Mouse (Mus musculus) embryonic facial prominence, embryonic 13.5 days (tissue): ENCODE results near the gene Lzts2. TPM values are rescaled to one million over a fixed set of nuclear protein-coding genes. Genes with fewer than 3 reads are reported as not detected.

Experiments used
- ATAC-seq: fragments of 200-750 bp; cut with Nextera tagmentation; 2 replicates; pipeline ENCODE4 v1.8.0; 2017; ENCODE audit warnings: low read depth; ENCODE audit not compliant: insufficient number of reproducible peaks, insufficient read depth, low FRiP score, low TSS enrichment
- H3K27ac ChIP-seq: fragments of 300-500 bp; sonication (generic); 2 replicates; pipeline ENCODE4 v1.5.1; 2015; ENCODE audit warnings: moderate library complexity, mild to moderate bottlenecking, inconsistent platforms
- H3K27me3 ChIP-seq: fragments of 300-500 bp; sonication (generic); 2 replicates; pipeline ENCODE4 v1.6.1; 2015; ENCODE audit warnings: mild to moderate bottlenecking, inconsistent platforms
- H3K36me3 ChIP-seq: fragments of 300-500 bp; sonication (generic); 2 replicates; pipeline ENCODE4 v1.6.1; 2015; ENCODE audit warnings: mild to moderate bottlenecking, inconsistent platforms
- H3K4me1 ChIP-seq: fragments of 300-500 bp; sonication (generic); 2 replicates; pipeline ENCODE4 v1.6.1; 2015; ENCODE audit warnings: inconsistent platforms
- H3K4me2 ChIP-seq: fragments of 300-500 bp; sonication (generic); 2 replicates; pipeline ENCODE4 v1.6.1; 2015; ENCODE audit warnings: moderate library complexity, mild to moderate bottlenecking, inconsistent platforms
- H3K4me3 ChIP-seq: fragments of 300-500 bp; sonication (generic); 2 replicates; pipeline ENCODE4 v1.5.1; 2015; ENCODE audit warnings: mild to moderate bottlenecking, inconsistent platforms
- H3K9ac ChIP-seq: fragments of 300-500 bp; sonication (generic); 2 replicates; pipeline ENCODE4 v1.6.1; 2015; ENCODE audit warnings: mild to moderate bottlenecking, inconsistent platforms
- H3K9me3 ChIP-seq: fragments of 300-500 bp; sonication (generic); 2 replicates; pipeline ENCODE4 v1.6.1; 2016; ENCODE audit warnings: inconsistent platforms
- WGBS: fragments of 180-500 bp; shearing (Covaris S2); methylation state at CpG from one replicate; pipeline ENCODE4 v1.1.7; 2015; ENCODE audit warnings: mixed read lengths; 5-methylcytosine and 5-hydroxymethylcytosine counted together
- polyA plus RNA-seq: library from polyadenylated mRNA; unstranded; fragments of >200 nt; fragmentation: Nextera tagmentation; extraction: Ambion mirVana; gene quantifications from 2 replicates; pipeline ENCODE4 v1.2.1, GENCODE M21; 2015

Lzts2 gene
- polyA plus RNA-seq, 1 experiment from 2014 or later, result 73.3 TPM

DNA sequence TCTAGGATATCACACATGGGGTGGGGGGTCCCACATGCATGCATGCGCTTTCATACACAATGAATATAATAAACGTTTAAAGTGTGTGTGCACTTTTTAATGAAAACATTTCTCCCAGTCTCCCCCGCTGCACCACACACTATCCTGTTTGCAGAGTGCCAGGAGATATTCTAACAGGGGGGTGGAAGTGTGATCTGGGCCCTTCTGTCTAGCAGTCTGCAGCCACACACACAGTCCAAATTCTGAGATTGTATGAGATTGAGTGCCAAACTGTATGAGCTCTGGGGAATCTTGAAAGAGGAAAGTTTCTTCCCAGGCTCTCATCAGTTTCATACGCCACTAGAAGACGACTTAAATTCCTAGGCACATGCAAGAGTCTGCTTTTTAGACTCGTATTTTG lies 26.4 kb upstream of the Lzts2 start:
- Histone ChIP-seq H3K4me2 (no peak overlapping the region), H3K27ac (no peak overlapping the region; the same call in 1 of the 2 replicates), H3K27me3 (no peaks in the 10 kb centered on the region), H3K9ac (no peak overlapping the region), H3K36me3 (peaks cover 13% of the 10 kb centered on the region; the same call in 1 of the 2 replicates), H3K4me3 (no peak overlapping the region), H3K4me1 (peaks cover 31% of the 10 kb centered on the region), H3K9me3 (no peaks in the 10 kb centered on the region)
- WGBS, result 54% methylated on average over 6 of the region's 6 CpGs
- no peak for ATAC-seq

DNA sequence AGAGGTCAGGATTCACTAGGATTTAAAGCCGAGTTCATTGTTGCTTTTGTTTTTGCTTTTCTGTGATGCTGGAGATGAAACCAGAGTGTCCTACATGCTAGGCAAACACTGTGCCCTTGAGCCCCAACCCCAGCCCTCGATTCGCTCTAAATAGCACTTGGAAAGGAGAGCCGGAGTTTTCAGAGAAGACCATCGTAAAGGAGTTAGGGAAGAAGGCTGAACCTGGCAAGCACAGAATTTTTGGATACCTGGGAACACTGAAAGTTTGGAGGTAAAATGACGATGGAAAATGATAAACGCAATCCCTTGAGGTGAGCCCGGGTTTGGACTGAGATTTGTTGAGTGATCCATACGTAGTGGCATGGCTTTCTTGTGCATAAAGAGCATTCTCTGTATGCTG lies 25.9 kb upstream of the Lzts2 start:
- Histone ChIP-seq H3K4me2 (peak overlapping the region; percentile 89), H3K27me3 (no peaks in the 10 kb centered on the region), H3K9ac (peak overlapping the region; percentile 78), H3K36me3 (peaks cover 14% of the 10 kb centered on the region; the same call in 1 of the 2 replicates), H3K4me3 (peak overlapping the region; percentile 77), H3K4me1 (peaks cover 31% of the 10 kb centered on the region), H3K27ac (peak overlapping the region; percentile 34), H3K9me3 (no peaks in the 10 kb centered on the region)
- WGBS, result 24% methylated on average over 9 of the region's 9 CpGs
- ATAC-seq, result no peak

DNA sequence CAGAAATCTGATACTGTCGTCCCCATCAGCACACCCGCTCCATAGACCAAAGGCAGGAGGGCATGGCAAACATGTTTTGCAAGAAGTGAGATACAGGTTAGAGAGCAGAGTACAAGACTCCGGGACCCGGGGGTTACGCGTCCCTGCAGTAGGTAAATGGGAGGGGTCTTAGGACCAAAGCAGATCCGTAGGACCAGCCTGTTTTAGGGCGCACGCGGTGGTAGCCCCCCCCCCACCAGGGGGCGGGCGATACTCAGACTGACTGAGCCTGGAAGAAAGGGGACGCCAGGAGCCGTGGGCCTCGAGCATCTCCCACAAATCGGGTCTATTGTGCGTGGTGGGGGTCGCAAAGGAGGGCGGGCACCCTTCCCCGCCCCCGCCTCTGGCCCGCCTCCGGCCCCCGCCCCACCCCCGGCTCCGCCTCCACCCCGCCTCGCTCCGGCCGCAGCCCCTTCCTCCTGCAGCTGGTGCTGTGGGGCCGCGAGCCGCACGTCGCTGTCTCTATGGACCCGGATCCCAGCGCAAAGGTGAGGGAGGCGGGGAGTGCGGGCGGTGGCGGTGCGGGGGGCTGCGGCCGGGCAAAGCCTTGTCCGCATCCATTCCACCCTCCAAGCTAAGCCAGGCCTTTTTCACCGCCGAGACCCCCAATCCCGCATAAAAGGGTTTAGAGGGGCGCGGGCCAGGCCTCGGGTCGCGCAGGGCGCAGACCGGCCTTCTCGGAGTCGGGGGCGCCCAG lies 25.2 kb upstream of the Lzts2 start, which contains the start of gene Sema4g:
Sema4g (plus strand) TSS at position 271 of the 736 bp plus-strand sequence.
- no peaks in the 10 kb centered on the region for H3K9me3 ChIP-seq
- under 1% methylated on average over 47 of the region's 58 CpGs for WGBS
- peak within 1 kb of the TSS; percentile 78 for H3K9ac ChIP-seq
- peaks cover 31% of the 10 kb centered on the region for H3K4me1 ChIP-seq
- peak within 1 kb of the TSS; percentile 89 for H3K4me2 ChIP-seq
- peak within 1 kb of the TSS; percentile 77 for H3K4me3 ChIP-seq
- peaks cover 12% of the 10 kb centered on the region; the same call in 1 of the 2 replicates for H3K36me3 ChIP-seq
- H3K27me3 ChIP-seq, result no peaks in the 10 kb centered on the region
- ATAC-seq, result peak; percentile 76
- H3K27ac ChIP-seq, result peak within 1 kb of the TSS; percentile 34

DNA sequence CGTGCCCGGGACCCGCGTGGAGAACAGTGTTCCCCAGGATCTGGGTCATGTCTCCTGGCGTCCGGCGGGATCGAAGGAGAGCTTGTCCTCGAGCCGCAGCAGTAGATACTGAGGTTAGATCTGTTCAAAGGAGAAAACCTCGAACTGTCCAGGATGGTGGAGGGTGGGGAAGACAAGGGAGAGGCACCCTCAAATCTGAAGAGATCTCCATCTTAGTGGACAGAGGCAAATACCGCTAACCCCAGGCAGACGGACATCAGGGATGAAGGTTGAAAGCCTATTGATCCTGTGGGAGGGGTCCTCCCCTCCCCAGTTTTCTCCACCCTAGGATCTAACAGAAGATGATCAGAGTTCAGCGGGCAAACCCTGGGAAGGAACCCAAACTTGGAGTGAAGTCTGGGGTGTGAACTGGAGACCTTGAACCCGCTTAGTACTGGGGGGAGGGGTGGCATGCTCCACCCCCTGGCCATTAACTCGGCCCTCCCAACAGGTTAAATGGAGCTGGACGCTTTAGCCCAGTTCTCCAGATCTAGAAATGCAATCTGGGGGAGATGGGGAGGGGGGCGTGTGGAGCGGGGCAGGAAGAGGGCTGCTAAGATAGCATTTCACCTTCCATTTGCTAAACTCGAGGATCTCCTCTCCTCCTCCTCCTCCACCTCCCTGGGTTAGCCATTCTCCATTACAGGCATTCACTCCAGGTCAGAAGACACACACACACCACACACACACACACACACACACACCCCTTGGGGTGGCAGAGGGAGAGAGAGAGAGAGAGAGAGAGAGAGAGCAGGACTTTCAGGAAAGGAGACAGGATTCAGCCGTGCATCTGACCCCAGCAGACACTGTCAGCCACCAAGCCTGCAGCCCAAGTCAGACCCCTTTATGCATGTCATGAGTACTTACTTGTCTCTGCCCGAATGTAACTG lies 24.4 kb upstream of the Lzts2 start:
- Histone ChIP-seq H3K27me3 (no peaks in the 10 kb centered on the region), H3K9me3 (no peaks in the 10 kb centered on the region), H3K4me2 (peak overlapping the region; percentile 89), H3K36me3 (peaks cover 12% of the 10 kb centered on the region; the same call in 1 of the 2 replicates), H3K4me3 (peak overlapping the region; percentile 77), H3K27ac (peak overlapping the region; percentile 34), H3K9ac (peak overlapping the region; percentile 78), H3K4me1 (peaks cover 31% of the 10 kb centered on the region)
- 5% methylated on average over 22 of the region's 22 CpGs for WGBS
- no peak for ATAC-seq

DNA sequence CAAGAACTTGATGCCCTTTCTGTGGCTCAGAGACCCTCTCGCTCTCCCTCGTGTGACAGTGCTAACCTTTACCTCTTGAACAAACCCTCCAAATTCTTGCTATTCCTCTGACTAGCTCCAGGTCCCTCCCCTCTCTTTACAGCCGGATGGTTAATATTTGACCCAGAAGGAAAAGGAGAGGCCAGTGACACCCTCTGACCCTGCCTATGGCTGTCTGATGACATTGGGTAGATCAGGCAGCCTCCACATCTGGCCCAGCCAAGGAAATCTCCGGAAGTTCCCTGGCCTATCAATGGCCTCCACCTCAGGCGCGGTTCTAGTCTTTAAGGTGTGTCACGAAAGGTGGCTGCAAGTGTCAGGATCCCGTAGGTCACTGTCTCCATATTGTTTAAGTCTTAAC lies 23.2 kb upstream of the Lzts2 start:
- Histone ChIP-seq H3K27me3 (no peaks in the 10 kb centered on the region), H3K4me3 (no peak overlapping the region), H3K4me2 (no peak overlapping the region), H3K4me1 (peaks cover 31% of the 10 kb centered on the region), H3K9ac (0 out of 2 replicates have a peak overlapping the region, but pooled peaks have one; percentile 78), H3K27ac (no peak overlapping the region), H3K9me3 (no peaks in the 10 kb centered on the region), H3K36me3 (peaks cover 12% of the 10 kb centered on the region)
- no peak for ATAC-seq
- WGBS, result 73% methylated on average over 8 of the region's 8 CpGs

DNA sequence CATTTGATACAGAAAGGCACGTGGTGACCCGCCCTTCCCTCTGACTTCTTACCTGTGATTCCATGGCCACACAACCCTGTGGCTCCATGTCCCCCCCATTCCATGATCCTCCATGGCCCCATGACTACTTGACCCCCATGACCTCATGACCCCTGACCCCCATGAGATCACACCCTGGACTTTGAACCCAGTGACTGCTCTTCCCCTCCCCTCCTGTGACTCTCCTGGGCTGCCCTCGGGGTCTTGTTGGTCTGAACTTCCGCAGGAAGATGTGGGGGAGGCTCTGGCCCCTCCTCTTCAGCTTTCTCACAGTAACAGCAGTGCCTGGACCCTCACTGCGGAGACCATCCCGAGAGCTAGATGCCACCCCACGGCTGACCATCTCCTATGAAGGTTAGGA lies 22.0 kb upstream of the Lzts2 start:
- Histone ChIP-seq H3K4me3 (no peak overlapping the region), H3K36me3 (peaks cover 21% of the 10 kb centered on the region), H3K9ac (no peak overlapping the region), H3K4me2 (no peak overlapping the region), H3K9me3 (no peaks in the 10 kb centered on the region), H3K4me1 (peaks cover 31% of the 10 kb centered on the region), H3K27me3 (no peaks in the 10 kb centered on the region), H3K27ac (no peak overlapping the region)
- 34% methylated on average over 7 of the region's 7 CpGs for WGBS
- ATAC-seq, result no peak

DNA sequence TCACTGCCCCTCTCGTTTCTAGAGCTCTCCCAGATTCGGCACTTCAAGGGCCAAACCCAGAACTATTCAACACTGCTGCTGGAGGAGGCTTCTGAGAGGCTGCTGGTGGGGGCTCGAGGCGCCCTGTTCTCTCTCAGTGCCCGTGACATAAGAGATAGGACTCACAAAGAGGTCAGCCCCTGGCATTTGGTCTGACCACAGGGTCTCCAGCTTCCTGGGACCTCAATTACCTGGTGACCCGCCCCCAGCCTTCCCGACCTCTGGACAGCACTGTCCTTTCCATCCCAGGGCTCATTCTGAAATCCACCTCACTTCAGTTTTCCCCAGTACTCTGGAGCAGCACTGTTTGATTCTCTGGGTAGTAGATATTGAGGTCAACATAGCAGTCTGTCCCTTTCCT lies 21.5 kb upstream of the Lzts2 start:
- Histone ChIP-seq H3K27me3 (no peaks in the 10 kb centered on the region), H3K4me3 (no peak overlapping the region), H3K27ac (no peak overlapping the region), H3K4me2 (no peak overlapping the region), H3K9ac (no peak overlapping the region), H3K9me3 (no peaks in the 10 kb centered on the region), H3K36me3 (peaks cover 25% of the 10 kb centered on the region), H3K4me1 (peaks cover 31% of the 10 kb centered on the region)
- no peak for ATAC-seq
- 60% methylated on average over 7 of the region's 7 CpGs for WGBS

DNA sequence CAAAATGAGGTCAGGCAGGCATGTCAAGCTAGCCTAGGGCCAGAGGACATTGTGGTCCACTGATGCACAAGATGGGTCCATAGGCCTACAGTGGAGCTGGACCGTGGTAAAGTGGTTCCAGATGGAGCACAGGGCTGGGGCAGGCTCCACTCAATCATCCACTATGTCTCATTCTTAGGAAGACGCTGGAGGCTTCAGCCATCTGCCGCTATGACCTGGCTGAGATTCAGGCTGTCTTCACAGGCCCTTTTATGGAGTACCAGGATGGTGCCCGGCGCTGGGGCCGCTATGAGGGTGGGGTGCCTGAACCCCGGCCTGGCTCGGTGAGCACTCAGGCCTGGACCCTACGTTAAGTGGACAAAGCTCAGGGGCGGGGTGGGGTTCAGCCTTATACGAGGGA lies 16.4 kb upstream of the Lzts2 start:
- H3K9ac ChIP-seq, result no peak overlapping the region
- H3K4me2 ChIP-seq, result no peak overlapping the region
- H3K4me1 ChIP-seq, result no peaks in the 10 kb centered on the region
- H3K4me3 ChIP-seq, result no peak overlapping the region
- no peak overlapping the region for H3K27ac ChIP-seq
- H3K9me3 ChIP-seq, result no peaks in the 10 kb centered on the region
- no peak for ATAC-seq
- peaks cover 66% of the 10 kb centered on the region for H3K36me3 ChIP-seq
- 70% methylated on average over 11 of the region's 11 CpGs for WGBS
- no peaks in the 10 kb centered on the region for H3K27me3 ChIP-seq

DNA sequence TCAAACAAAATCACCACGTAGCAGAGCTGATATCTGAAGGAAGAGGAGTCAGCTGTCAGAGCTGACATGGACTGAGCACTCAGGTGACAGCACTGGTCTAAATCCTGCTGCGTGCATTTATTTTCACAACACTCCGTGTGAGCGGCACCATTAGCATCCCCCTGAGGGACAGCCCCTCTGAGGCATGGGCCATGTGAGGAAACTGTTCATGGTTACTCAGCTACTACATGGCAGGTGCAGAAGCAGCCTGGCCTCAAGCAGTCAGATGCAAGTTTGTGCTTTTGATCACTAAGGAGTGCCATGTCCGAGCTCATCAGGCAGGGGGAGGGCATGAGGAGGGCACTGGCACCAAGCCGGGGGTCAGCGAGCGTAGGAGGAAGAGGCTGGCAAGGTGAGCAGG lies 14.6 kb upstream of the Lzts2 start:
- Histone ChIP-seq H3K9me3 (no peaks in the 10 kb centered on the region), H3K4me3 (no peak overlapping the region), H3K27me3 (no peaks in the 10 kb centered on the region), H3K4me2 (no peak overlapping the region), H3K9ac (no peak overlapping the region), H3K4me1 (0 out of 2 replicates have a peak, but pooled peaks cover 2% of the 10 kb centered on the region), H3K36me3 (peaks cover 80% of the 10 kb centered on the region), H3K27ac (no peak overlapping the region)
- no peak for ATAC-seq
- WGBS, result 85% methylated on average over 8 of the region's 8 CpGs

DNA sequence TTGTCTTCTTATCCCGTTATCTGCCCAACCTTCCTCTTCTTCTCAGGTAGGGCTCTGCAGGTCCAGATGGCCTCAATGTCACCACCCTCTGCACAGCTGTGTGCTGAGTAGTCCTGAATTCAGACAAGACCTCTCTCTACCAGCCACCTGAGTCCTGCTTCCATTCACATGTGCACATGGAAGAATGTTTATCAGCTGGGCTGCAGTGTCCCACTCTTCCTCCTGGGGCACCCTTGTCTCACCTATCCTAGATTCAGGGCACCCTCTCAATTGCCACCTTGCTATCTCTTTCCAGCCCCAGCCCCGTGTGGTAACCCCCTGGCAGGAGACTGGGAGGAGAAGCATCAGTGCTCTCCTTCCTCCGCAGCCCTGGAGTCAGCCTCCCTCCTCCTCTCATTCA lies 11.9 kb upstream of the Lzts2 start:
- H3K27me3 ChIP-seq, result no peaks in the 10 kb centered on the region
- peaks cover 17% of the 10 kb centered on the region for H3K4me1 ChIP-seq
- WGBS, result 78% methylated on average over 3 of the region's 3 CpGs
- no peaks in the 10 kb centered on the region for H3K9me3 ChIP-seq
- H3K36me3 ChIP-seq, result peaks cover 72% of the 10 kb centered on the region
- ATAC-seq, result no peak
- H3K4me2 ChIP-seq, result no peak overlapping the region
- H3K27ac ChIP-seq, result no peak overlapping the region
- no peak overlapping the region for H3K4me3 ChIP-seq
- no peak overlapping the region for H3K9ac ChIP-seq

DNA sequence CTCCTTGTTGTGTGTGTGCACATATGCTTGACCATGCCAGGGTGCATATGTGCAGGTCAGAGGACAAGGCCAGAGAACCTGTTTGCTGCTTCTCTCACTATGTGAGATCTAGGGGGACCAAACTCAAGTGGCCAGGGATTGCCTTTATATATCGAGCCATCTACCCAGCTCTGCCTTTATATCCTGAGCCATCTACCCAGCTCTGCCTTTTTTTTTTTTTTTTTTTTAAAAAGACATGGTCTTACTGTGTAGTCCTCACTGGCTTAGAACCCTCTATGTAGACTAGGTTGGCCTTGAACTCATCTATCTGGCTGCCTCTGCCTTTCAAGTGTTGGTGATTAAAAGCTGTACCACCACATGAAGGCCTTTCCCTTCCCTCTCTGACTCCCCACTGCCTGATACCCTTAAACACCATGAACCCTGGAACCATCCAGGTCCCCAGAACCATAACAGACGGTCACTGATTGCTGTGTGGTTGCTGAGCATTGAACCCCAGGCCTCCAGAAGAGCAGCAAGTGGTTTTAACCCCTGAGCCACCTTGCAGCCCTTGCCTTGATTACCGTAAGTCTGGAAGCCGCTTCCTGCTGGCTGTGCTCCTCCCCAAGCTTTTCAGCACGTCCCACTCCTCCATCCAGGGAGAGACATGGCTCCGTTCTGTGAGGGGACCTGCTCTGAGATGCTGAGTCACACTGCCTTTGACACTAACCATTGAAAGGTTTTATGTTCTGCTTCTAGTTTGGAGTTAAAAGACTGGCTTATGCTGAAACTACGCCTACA lies 10.3 kb upstream of the Lzts2 start:
- no peak for ATAC-seq
- Histone ChIP-seq H3K36me3 (peaks cover 65% of the 10 kb centered on the region), H3K4me2 (no peak overlapping the region), H3K4me1 (peaks cover 28% of the 10 kb centered on the region), H3K27me3 (no peaks in the 10 kb centered on the region), H3K9ac (peak overlapping the region; percentile 27; the same call in 1 of the 2 replicates), H3K27ac (no peak overlapping the region), H3K4me3 (no peak overlapping the region), H3K9me3 (no peaks in the 10 kb centered on the region)
- 85% methylated on average over 7 of the region's 7 CpGs for WGBS
